Mouse (Mus musculus) limb, embryonic 12.5 days (tissue): ENCODE data around the gene Timeless. TPM values are rescaled to one million over a fixed set of nuclear protein-coding genes. Genes with fewer than 3 reads are reported as not detected.

ENCODE experiments used
- ATAC-seq: fragments of 200-750 bp; cut with Nextera tagmentation; 2 replicates; pipeline ENCODE4 v1.8.0; 2017; ENCODE audit warnings: low read depth, moderate TSS enrichment; ENCODE audit not compliant: insufficient number of reproducible peaks, insufficient read depth, low FRiP score, low TSS enrichment
- H3K27ac ChIP-seq: fragments of 300-500 bp; sonication (generic); 2 replicates; pipeline ENCODE4 v1.5.1; 2016; ENCODE audit warnings: mild to moderate bottlenecking, moderate library complexity
- H3K27me3 ChIP-seq: fragments of 300-500 bp; sonication (generic); 2 replicates; pipeline ENCODE4 v1.6.1; 2016; ENCODE audit warnings: mild to moderate bottlenecking, moderate library complexity
- H3K36me3 ChIP-seq: fragments of 300-500 bp; sonication (generic); 2 replicates; pipeline ENCODE4 v1.6.1; 2016; ENCODE audit warnings: mild to moderate bottlenecking, moderate library complexity
- H3K4me1 ChIP-seq: fragments of 300-500 bp; sonication (generic); replicated peaks from 2 replicates; pipeline ENCODE4 v1.6.1; 2016
- H3K4me2 ChIP-seq: fragments of 300-500 bp; sonication (generic); 2 replicates; pipeline ENCODE4 v1.6.1; 2016; ENCODE audit warnings: mild to moderate bottlenecking, moderate library complexity
- H3K4me3 ChIP-seq: fragments of 300-500 bp; sonication (generic); replicated peaks from 2 replicates; pipeline ENCODE4 v1.5.1; 2016; ENCODE audit warnings: mild to moderate bottlenecking
- H3K9ac ChIP-seq: fragments of 300-500 bp; sonication (generic); replicated peaks from 2 replicates; pipeline ENCODE4 v1.6.1; 2016; ENCODE audit warnings: mild to moderate bottlenecking, moderate library complexity
- H3K9me3 ChIP-seq: fragments of 300-500 bp; sonication (generic); 2 replicates; pipeline ENCODE4 v1.6.1; 2016; ENCODE audit warnings: mild to moderate bottlenecking, moderate library complexity
- WGBS: fragments of 180-500 bp; shearing (Covaris S2); methylation state at CpG from one replicate; pipeline ENCODE4 v1.1.7; 2016; 5-methylcytosine and 5-hydroxymethylcytosine counted together
- polyA plus RNA-seq: library from polyadenylated mRNA; unstranded; fragments of >200 nt; fragmentation: Nextera tagmentation; extraction: Ambion mirVana; gene quantifications from 2 replicates; pipeline ENCODE4 v1.2.1, GENCODE M21; 2016

Gene Timeless
- polyA plus RNA-seq, 1 experiment from 2014 or later, result 108 TPM

GRCm38 (mm10) chr10:128194551-128195461, 37.1 kb upstream of the Timeless start:
- Histone ChIP-seq H3K4me3 (peak overlapping the region; percentile 69), H3K9me3 (no peaks in the 10 kb centered on the region), H3K9ac (peak overlapping the region; percentile 69), H3K4me1 (peaks cover 8% of the 10 kb centered on the region), H3K36me3 (no peaks in the 10 kb centered on the region), H3K27ac (0 out of 2 replicates have a peak overlapping the region, but pooled peaks have one; percentile 37), H3K27me3 (peaks cover 31% of the 10 kb centered on the region), H3K4me2 (peak overlapping the region; percentile 98)
- peak; percentile 86 for ATAC-seq
- 1% methylated on average over 67 of the region's 79 CpGs for WGBS

DNA sequence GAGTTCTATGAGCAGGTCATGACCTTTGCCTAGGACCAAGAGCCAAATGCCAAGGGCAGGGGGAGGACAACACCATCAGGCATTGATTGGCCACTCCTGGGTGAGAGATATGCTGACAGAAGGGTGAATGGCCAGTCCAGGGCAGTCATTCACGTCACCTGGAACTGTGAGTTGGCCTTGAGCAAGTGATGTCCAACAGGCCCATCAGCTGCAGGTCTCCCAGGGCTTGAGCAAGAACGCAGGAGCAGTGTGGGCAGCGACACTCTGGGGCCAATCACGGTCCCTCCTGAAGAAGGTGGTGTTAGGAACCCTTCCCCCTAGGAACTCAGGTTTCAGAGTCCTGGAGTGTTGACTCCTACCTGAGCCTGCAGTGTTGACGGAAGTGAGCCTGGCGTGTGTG, 30.0 kb upstream of the Timeless start:
- Histone ChIP-seq H3K9ac (no peak overlapping the region), H3K4me2 (no peak overlapping the region), H3K4me3 (no peak overlapping the region), H3K27ac (no peak overlapping the region), H3K27me3 (peaks cover 3% of the 10 kb centered on the region; the same call in 1 of the 2 replicates), H3K4me1 (no peaks in the 10 kb centered on the region), H3K9me3 (no peaks in the 10 kb centered on the region), H3K36me3 (peaks cover 10% of the 10 kb centered on the region; the same call in 1 of the 2 replicates)
- 67% methylated on average over 6 of the region's 6 CpGs for WGBS
- ATAC-seq, result no peak

GRCm38 (mm10) chr10:128204941-128205340, 26.9 kb upstream of the Timeless start:
- no peaks in the 10 kb centered on the region for H3K27me3 ChIP-seq
- H3K4me3 ChIP-seq, result no peak overlapping the region
- H3K4me2 ChIP-seq, result no peak overlapping the region
- H3K9ac ChIP-seq, result no peak overlapping the region
- H3K4me1 ChIP-seq, result no peaks in the 10 kb centered on the region
- H3K36me3 ChIP-seq, result peaks cover 34% of the 10 kb centered on the region
- no peak overlapping the region for H3K27ac ChIP-seq
- ATAC-seq, result no peak
- 92% methylated on average over 15 of the region's 15 CpGs for WGBS
- H3K9me3 ChIP-seq, result no peaks in the 10 kb centered on the region

GRCm38 (mm10) chr10:128208326-128208725, 23.5 kb upstream of the Timeless start:
- peaks cover 14% of the 10 kb centered on the region for H3K4me1 ChIP-seq
- H3K4me3 ChIP-seq, result no peak overlapping the region
- H3K27ac ChIP-seq, result no peak overlapping the region
- no peaks in the 10 kb centered on the region for H3K9me3 ChIP-seq
- 90% methylated on average over 10 of the region's 10 CpGs for WGBS
- peaks cover under 1% of the 10 kb centered on the region; the same call in 1 of the 2 replicates for H3K27me3 ChIP-seq
- no peak overlapping the region for H3K4me2 ChIP-seq
- no peak for ATAC-seq
- H3K9ac ChIP-seq, result no peak overlapping the region
- peaks cover 34% of the 10 kb centered on the region for H3K36me3 ChIP-seq

DNA sequence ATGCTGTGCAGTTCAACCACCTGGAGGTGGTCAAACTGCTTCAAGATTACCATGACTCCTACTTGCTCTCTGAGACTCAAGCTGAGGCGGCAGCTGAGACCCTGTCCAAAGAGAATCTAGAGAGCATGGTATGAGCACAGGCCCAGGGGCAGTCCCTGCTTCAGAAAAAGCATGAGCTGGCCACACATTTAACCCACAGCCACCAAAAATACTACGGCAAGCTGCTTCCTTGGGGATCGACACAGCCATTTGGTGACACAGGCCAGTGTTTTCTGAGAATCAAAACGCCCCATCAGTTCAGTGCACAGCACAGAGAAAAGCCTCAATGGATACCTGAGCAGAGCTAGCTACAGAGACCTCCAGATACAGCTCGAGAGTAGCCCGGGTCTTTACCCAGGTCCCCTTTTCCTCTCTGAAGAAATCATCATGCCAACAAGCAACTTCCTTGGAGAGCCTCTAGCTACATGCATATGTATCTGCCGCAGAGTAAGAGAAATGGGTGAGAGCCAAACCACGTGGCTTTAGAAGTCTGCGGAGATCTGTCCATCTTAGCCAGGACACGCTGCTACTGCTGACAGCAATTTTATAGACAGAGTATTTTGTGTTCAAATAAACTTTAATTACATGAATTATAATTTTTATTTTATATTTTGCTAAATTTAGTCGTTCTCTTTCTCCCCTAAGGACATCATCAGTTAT, 22.4 kb upstream of the Timeless start:
- no peak overlapping the region for H3K27ac ChIP-seq
- no peak for ATAC-seq
- peaks cover 34% of the 10 kb centered on the region for H3K36me3 ChIP-seq
- H3K4me3 ChIP-seq, result no peak overlapping the region
- peaks cover 10% of the 10 kb centered on the region for H3K27me3 ChIP-seq
- H3K9me3 ChIP-seq, result no peaks in the 10 kb centered on the region
- H3K4me2 ChIP-seq, result no peak overlapping the region
- no peak overlapping the region for H3K9ac ChIP-seq
- peaks cover 14% of the 10 kb centered on the region for H3K4me1 ChIP-seq
- 89% methylated on average over 11 of the region's 11 CpGs for WGBS

- peaks cover 34% of the 10 kb centered on the region for H3K36me3 ChIP-seq
- no peak overlapping the region for H3K9ac ChIP-seq
- H3K4me2 ChIP-seq, result no peak overlapping the region
- WGBS, result 91% methylated on average over 2 of the region's 2 CpGs
- H3K4me1 ChIP-seq, result peaks cover 14% of the 10 kb centered on the region
- H3K27ac ChIP-seq, result no peak overlapping the region
- H3K9me3 ChIP-seq, result no peaks in the 10 kb centered on the region
- H3K4me3 ChIP-seq, result no peak overlapping the region
- H3K27me3 ChIP-seq, result peaks cover 12% of the 10 kb centered on the region
- ATAC-seq, result no peak
Measured at GRCm38 (mm10) chr10:128210131-128210530, 21.7 kb upstream of the Timeless start.

GRCm38 (mm10) chr10:128210954-128211353, 20.9 kb upstream of the Timeless start:
- Histone ChIP-seq H3K4me3 (peak overlapping the region; percentile 66), H3K27ac (0 out of 2 replicates have a peak overlapping the region, but pooled peaks have one; percentile 7), H3K9me3 (no peaks in the 10 kb centered on the region), H3K4me1 (peaks cover 14% of the 10 kb centered on the region), H3K27me3 (peaks cover 12% of the 10 kb centered on the region), H3K4me2 (peak overlapping the region; percentile 85), H3K9ac (peak overlapping the region; percentile 67), H3K36me3 (peaks cover 33% of the 10 kb centered on the region)
- no peak for ATAC-seq
- 31% methylated on average over 14 of the region's 14 CpGs for WGBS

DNA sequence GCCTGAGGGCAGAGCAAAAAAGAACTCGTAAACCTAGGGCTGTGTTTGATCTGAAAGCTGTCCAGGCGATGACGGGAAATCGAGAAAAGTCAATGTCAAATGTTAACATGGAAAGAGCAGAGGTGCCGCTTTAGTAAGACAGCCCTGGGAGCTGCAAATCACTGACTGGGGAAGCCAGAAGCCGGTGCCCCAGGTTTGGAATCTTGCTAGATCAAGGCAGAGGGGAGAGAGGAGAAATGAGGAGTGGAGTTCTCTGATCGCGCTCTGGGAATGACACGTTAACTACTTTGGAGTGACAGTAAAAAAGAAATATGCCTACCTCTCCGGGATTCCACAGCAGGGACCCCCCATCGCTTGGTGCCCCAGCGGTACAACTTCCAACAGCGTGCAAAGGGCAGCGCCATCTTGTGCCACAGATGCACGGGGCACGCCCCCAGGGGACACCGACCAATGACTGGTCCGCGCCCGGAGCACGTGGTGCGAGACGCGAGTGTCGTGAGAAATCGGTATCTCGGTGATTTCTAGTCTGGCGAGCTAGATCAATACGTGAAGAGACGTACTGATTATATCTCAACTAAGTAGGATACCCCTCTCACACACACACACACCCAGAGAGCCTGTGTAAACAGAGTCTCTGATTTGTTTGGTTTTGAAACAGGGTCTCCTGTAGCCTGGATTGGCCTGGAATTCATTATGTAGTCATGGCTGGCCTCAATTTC, 20.3 kb upstream of the Timeless start, which contains the start of gene Spryd4:
TSS of gene Spryd4 (minus strand) at position 418 of the 719 bp plus-strand sequence.
- peaks cover 27% of the 10 kb centered on the region for H3K36me3 ChIP-seq
- peak within 1 kb of the TSS; percentile 85 for H3K4me2 ChIP-seq
- 0 out of 2 replicates have a peak within 1 kb of the TSS, but pooled peaks have one; percentile 7 for H3K27ac ChIP-seq
- WGBS, result under 1% methylated on average over 30 of the region's 30 CpGs
- H3K27me3 ChIP-seq, result peaks cover 12% of the 10 kb centered on the region
- ATAC-seq, result peak; percentile 84
- peaks cover 14% of the 10 kb centered on the region for H3K4me1 ChIP-seq
- H3K9ac ChIP-seq, result peak within 1 kb of the TSS; percentile 67
- peak within 1 kb of the TSS; percentile 66 for H3K4me3 ChIP-seq
- H3K9me3 ChIP-seq, result no peaks in the 10 kb centered on the region

- ATAC-seq, result no peak
- Histone ChIP-seq H3K27ac (no peak overlapping the region), H3K9ac (no peak overlapping the region), H3K4me1 (peaks cover 14% of the 10 kb centered on the region), H3K27me3 (peaks cover 12% of the 10 kb centered on the region), H3K4me3 (peak overlapping the region; percentile 66), H3K9me3 (no peaks in the 10 kb centered on the region), H3K36me3 (peaks cover 21% of the 10 kb centered on the region), H3K4me2 (peak overlapping the region; percentile 85)
- 48% methylated on average over 6 of the region's 6 CpGs for WGBS
Measured at GRCm38 (mm10) chr10:128212148-128212547, 19.7 kb upstream of the Timeless start.

DNA sequence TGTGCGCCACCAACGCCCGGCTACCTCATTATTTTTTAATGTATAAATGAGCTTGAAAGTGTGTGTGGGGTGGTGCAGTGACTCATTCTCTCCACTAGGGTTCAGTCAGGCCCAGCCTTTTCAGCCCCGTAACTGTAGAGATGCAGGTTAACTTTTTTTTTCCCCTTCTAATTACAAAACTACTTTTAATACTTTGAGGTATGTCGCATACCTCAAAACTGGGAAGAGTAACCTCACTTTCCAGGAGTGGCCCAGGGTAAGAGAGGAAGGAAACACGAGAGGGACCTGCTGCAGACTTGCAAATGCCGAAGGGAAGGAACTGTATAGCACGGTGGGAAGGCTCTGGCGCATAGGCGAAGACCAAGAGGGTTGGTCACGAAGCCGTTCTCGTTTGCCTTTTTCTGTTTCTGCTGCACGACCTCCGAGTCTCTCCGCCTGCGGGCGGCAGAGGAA, 19.0 kb upstream of the Timeless start:
- 0 out of 2 replicates have a peak overlapping the region, but pooled peaks have one; percentile 41 for H3K27ac ChIP-seq
- H3K9me3 ChIP-seq, result no peaks in the 10 kb centered on the region
- peak overlapping the region; percentile 28 for H3K4me3 ChIP-seq
- 0 out of 2 replicates have a peak, but pooled peaks have one; percentile 47 for ATAC-seq
- H3K27me3 ChIP-seq, result peaks cover 12% of the 10 kb centered on the region
- H3K9ac ChIP-seq, result peak overlapping the region; percentile 42; the same call in 1 of the 2 replicates
- WGBS, result 3% methylated on average over 18 of the region's 18 CpGs
- H3K4me2 ChIP-seq, result peak overlapping the region; percentile 60
- H3K4me1 ChIP-seq, result peaks cover 14% of the 10 kb centered on the region
- peaks cover 16% of the 10 kb centered on the region for H3K36me3 ChIP-seq
